Mouse (Mus musculus) heart, adult 18-20 months (tissue): Measurements from ENCODE around the gene Zbtb2. TPM values are rescaled to one million over a fixed set of nuclear protein-coding genes. Genes with fewer than 3 reads are reported as not detected.

Source experiments
- DNase-seq, 2 experiments: peaks; one replicate each; pipeline ENCODE4 v3.0.0; 2021 to 2022; ENCODE audit warnings: mixed read lengths in 1 of 2
- total RNA-seq, 2 experiments: library from RNA; stranded (reverse); gene quantifications; 2 replicates each; pipeline ENCODE4 v1.2.3; 2021

Zbtb2 gene
- total RNA-seq, 2 experiments from 2014 or later, result 5.5 to 6.0 TPM

- DNase-seq, result peak; percentile 93 to 94
Measured at GRCm38 (mm10) chr10:4334039-4334683, 53.7 kb downstream of the Zbtb2 start.

- peak; percentile 67 to 79 for DNase-seq
Measured at GRCm38 (mm10) chr10:4333319-4333718, 54.6 kb downstream of the Zbtb2 start.

GRCm38 (mm10) chr10:4332228-4332979 is 55.5 kb downstream of the Zbtb2 start:
- no peak for DNase-seq

- no peak for DNase-seq
Measured at GRCm38 (mm10) chr10:4327716-4328115, 60.2 kb downstream of the Zbtb2 start.

GRCm38 (mm10) chr10:4325562-4325961 is 62.3 kb downstream of the Zbtb2 start:
- no peak for DNase-seq

- no peak for DNase-seq
Measured at GRCm38 (mm10) chr10:4323885-4324284, 64.0 kb downstream of the Zbtb2 start.

Other genes with a start within 250 kb of the Zbtb2 start
- 10 to 100 TPM; 21.0 to 25.9 TPM for gene Akap12, start 121.7 kb downstream of the Zbtb2 start, total RNA-seq
- gene Rmnd1, start 44.3 kb upstream of the Zbtb2 start, total RNA-seq, result 10 to 100 TPM; 65.8 to 66.0 TPM
- gene Armt1, start 44.4 kb upstream of the Zbtb2 start, total RNA-seq, result 10 to 100 TPM in 1 of 2 experiments, 1 to 10 TPM in 1; 8.8 to 10.1 TPM
- under 1 TPM; 0.21 to 0.62 TPM for gene Ccdc170, start 94.4 kb upstream of the Zbtb2 start, total RNA-seq
- gene Esr1, start 223.5 kb upstream of the Zbtb2 start, total RNA-seq, result 1 to 10 TPM; 1.6 to 2.6 TPM